Mouse (Mus musculus) liver, adult 2 months (tissue): ENCODE measurements at regions not wholly inside any gene's neighbourhood (a gene's known extent, or its start where the extent isn't known, plus 50 kb on each side); places are given as distances from the start of the nearest gene placed in this dataset.

Experiments used
- CTCF ChIP-seq: fragments of 200-500 bp; IDR thresholded peaks from 2 replicates; pipeline ENCODE4 v1.5.1; 2011; ENCODE audit warnings: low read depth, low read length, control low read depth
- POLR2A ChIP-seq: fragments of 200-500 bp; IDR thresholded peaks from 2 replicates; pipeline ENCODE4 v1.6.1; 2011; ENCODE audit warnings: low read length, control low read depth; ENCODE audit not compliant: insufficient read depth; ENCODE audit errors: extremely low read depth

DNA sequence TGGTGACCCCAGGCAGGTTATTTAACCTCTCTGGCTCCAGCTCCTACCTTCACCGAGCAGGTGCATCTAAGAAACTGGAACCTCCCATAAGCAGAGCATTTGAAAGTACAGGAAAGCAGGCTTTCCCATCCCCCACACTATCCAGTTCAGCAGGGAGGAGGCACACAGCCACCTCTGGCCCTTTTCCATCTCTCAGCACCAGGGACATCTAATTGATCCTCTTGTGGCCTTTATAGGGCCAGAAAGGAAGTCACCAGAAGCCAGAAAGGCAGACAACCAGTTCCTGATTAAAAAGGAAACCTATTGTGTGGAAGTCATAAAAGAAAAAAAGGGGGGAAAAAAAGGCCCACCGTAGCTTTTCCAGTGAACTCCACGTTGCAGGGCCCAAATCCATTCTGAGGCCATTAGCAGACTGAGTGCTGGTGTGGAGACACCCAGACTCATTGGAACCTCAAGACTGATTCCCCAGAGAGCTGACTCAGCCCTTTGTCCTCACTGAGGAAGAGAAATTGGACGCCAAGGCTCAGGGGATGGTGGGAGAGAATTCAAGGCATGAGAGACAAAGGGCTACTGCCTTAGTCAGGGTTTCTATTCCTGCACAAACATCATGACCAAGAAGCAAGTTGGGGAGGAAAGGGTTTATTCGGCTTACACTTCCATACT is 163.2 kb upstream of the Zmiz1 start:
- TF ChIP-seq POLR2A (no peak), CTCF (no peak)
